Mouse (Mus musculus) forebrain, embryonic 13.5 days (tissue): ENCODE data around the gene 4930562C15Rik. TPM values are rescaled to one million over a fixed set of nuclear protein-coding genes. Genes with fewer than 3 reads are reported as not detected.

ENCODE experiments used
- ATAC-seq: fragments of 200-750 bp; cut with Nextera tagmentation; 2 replicates; pipeline ENCODE4 v1.8.0; 2017
- H3K27ac ChIP-seq: fragments of 300-500 bp; sonication (generic); 2 replicates; pipeline ENCODE4 v1.5.1; 2015; ENCODE audit warnings: inconsistent platforms, mild to moderate bottlenecking, moderate library complexity
- H3K27me3 ChIP-seq: fragments of 300-500 bp; sonication (generic); 2 replicates; pipeline ENCODE4 v1.6.1; 2015; ENCODE audit warnings: mild to moderate bottlenecking, inconsistent platforms
- H3K36me3 ChIP-seq: fragments of 300-500 bp; sonication (generic); 2 replicates; pipeline ENCODE4 v1.6.1; 2015; ENCODE audit warnings: mild to moderate bottlenecking, inconsistent platforms; ENCODE audit not compliant: poor library complexity, severe bottlenecking
- H3K4me1 ChIP-seq: fragments of 300-500 bp; sonication (generic); 2 replicates; pipeline ENCODE4 v1.6.1; 2015; ENCODE audit warnings: inconsistent platforms
- H3K4me2 ChIP-seq: fragments of 300-500 bp; sonication (generic); 2 replicates; pipeline ENCODE4 v1.6.1; 2015; ENCODE audit warnings: inconsistent platforms, mild to moderate bottlenecking, moderate library complexity
- H3K4me3 ChIP-seq: fragments of 300-500 bp; sonication (generic); 2 replicates; pipeline ENCODE4 v1.5.1; 2015; ENCODE audit warnings: mild to moderate bottlenecking, inconsistent platforms
- H3K9ac ChIP-seq: fragments of 300-500 bp; sonication (generic); 2 replicates; pipeline ENCODE4 v1.6.1; 2015; ENCODE audit warnings: mild to moderate bottlenecking, inconsistent platforms
- H3K9me3 ChIP-seq: fragments of 300-500 bp; sonication (generic); replicated peaks from 2 replicates; pipeline ENCODE4 v1.6.1; 2016; ENCODE audit warnings: inconsistent platforms
- whole genome bisulfite sequencing: fragments of 180-500 bp; shearing (Covaris S2); methylation state at CpG from one replicate; pipeline ENCODE4 v1.1.7; 2015; 5-methylcytosine and 5-hydroxymethylcytosine counted together
- polyA plus RNA-seq: library from polyadenylated mRNA; unstranded; fragments of >200 nt; fragmentation: Nextera tagmentation; extraction: Ambion mirVana; gene quantifications from 2 replicates; pipeline ENCODE4 v1.2.1, GENCODE M21; 2015

The 4930562C15Rik gene
- polyA plus RNA-seq, 1 experiment from 2014 or later, result 0.37 TPM

- no peak overlapping the region for H3K27ac ChIP-seq
Observed at GRCm38 (mm10) chr16:4912907-4913782, 77.9 kb downstream of the 4930562C15Rik start.

GRCm38 (mm10) chr16:4913783-4914735 is 78.8 kb downstream of the 4930562C15Rik start:
- Histone ChIP-seq H3K4me3 (no peak overlapping the region), H3K9me3 (no peaks in the 10 kb centered on the region), H3K36me3 (peaks cover 79% of the 10 kb centered on the region), H3K9ac (no peak overlapping the region), H3K4me2 (no peak overlapping the region), H3K27ac (no peak overlapping the region), H3K27me3 (no peaks in the 10 kb centered on the region), H3K4me1 (no peaks in the 10 kb centered on the region)
- peak; percentile 83 for ATAC-seq
- 39% methylated on average over 12 of the region's 12 CpGs for WGBS

More at GRCm38 (mm10) chr16:4912907-4913782, 77.9 kb downstream of the 4930562C15Rik start:
- Histone ChIP-seq H3K9me3 (no peaks in the 10 kb centered on the region), H3K4me3 (no peak overlapping the region), H3K4me2 (no peak overlapping the region), H3K27me3 (no peaks in the 10 kb centered on the region), H3K36me3 (peaks cover 78% of the 10 kb centered on the region), H3K4me1 (no peaks in the 10 kb centered on the region), H3K9ac (no peak overlapping the region)
- 80% methylated on average over 11 of the region's 11 CpGs for WGBS
- ATAC-seq, result no peak

GRCm38 (mm10) chr16:4915931-4916330 is 80.7 kb downstream of the 4930562C15Rik start:
- no peak overlapping the region for H3K4me3 ChIP-seq
- H3K4me1 ChIP-seq, result no peaks in the 10 kb centered on the region
- no peaks in the 10 kb centered on the region for H3K9me3 ChIP-seq
- H3K27me3 ChIP-seq, result no peaks in the 10 kb centered on the region
- H3K36me3 ChIP-seq, result peaks cover 70% of the 10 kb centered on the region
- no peak overlapping the region for H3K9ac ChIP-seq
- no peak overlapping the region for H3K27ac ChIP-seq
- 92% methylated on average over 3 of the region's 3 CpGs for WGBS
- no peak overlapping the region for H3K4me2 ChIP-seq
- ATAC-seq, result no peak

- Histone ChIP-seq H3K9me3 (no peaks in the 10 kb centered on the region), H3K36me3 (peaks cover 64% of the 10 kb centered on the region), H3K27me3 (no peaks in the 10 kb centered on the region), H3K4me1 (no peaks in the 10 kb centered on the region), H3K27ac (no peak overlapping the region), H3K4me2 (no peak overlapping the region), H3K4me3 (no peak overlapping the region), H3K9ac (no peak overlapping the region)
- 84% methylated on average over 2 of the region's 2 CpGs for WGBS
- no peak for ATAC-seq
Observed at GRCm38 (mm10) chr16:4916608-4917007, 81.4 kb downstream of the 4930562C15Rik start.

Other genes starting within 250 kb of the 4930562C15Rik start
- gene Glis2, start 240.7 kb upstream of the 4930562C15Rik start, polyA plus RNA-seq, result 16.7 and 19.4 TPM in 2 replicates
- gene Pam16, start 210.4 kb upstream of the 4930562C15Rik start, polyA plus RNA-seq, result 142 and 149 TPM in 2 replicates
- gene Vasn, start 195.5 kb upstream of the 4930562C15Rik start, polyA plus RNA-seq, result 2.3 and 2.7 TPM in 2 replicates
- gene Dnaja3, start 195.4 kb upstream of the 4930562C15Rik start, polyA plus RNA-seq, result 48.0 and 53.2 TPM in 2 replicates
- gene Coro7, start 155.6 kb upstream of the 4930562C15Rik start, polyA plus RNA-seq, result 19.4 and 20.1 TPM in 2 replicates
- gene Nmral1, start 116.1 kb upstream of the 4930562C15Rik start, polyA plus RNA-seq, result 158 and 173 TPM in 2 replicates
- 77.0 and 85.1 TPM in 2 replicates for gene Hmox2, start 109.1 kb upstream of the 4930562C15Rik start, polyA plus RNA-seq
- gene Cdip1, start 45.1 kb upstream of the 4930562C15Rik start, polyA plus RNA-seq, result 92.2 and 103 TPM in 2 replicates
- 33.9 and 35.1 TPM in 2 replicates for gene Ubald1, start 44.9 kb downstream of the 4930562C15Rik start, polyA plus RNA-seq
- gene Mgrn1, start 50.8 kb downstream of the 4930562C15Rik start, polyA plus RNA-seq, result 79.0 and 86.4 TPM in 2 replicates
- 134 and 142 TPM in 2 replicates for gene Nudt16l1, start 103.3 kb downstream of the 4930562C15Rik start, polyA plus RNA-seq
- gene Anks3, start 128.8 kb downstream of the 4930562C15Rik start, polyA plus RNA-seq, result 64.1 and 75.8 TPM in 2 replicates
- gene Sept12, start 162.4 kb downstream of the 4930562C15Rik start, polyA plus RNA-seq, result not detected in 2 replicates
- gene Smim22, start 171.9 kb downstream of the 4930562C15Rik start, polyA plus RNA-seq, result 1.5 TPM in 1 of 2 replicates, not detected in the other
- 88.1 and 102 TPM in 2 replicates for gene Rogdi, start 178.1 kb downstream of the 4930562C15Rik start, polyA plus RNA-seq
- gene Glyr1, start 214.4 kb downstream of the 4930562C15Rik start, polyA plus RNA-seq, result 188 and 207 TPM in 2 replicates
- 18.0 and 18.2 TPM in 2 replicates for gene Ubn1, start 214.6 kb downstream of the 4930562C15Rik start, polyA plus RNA-seq